Mouse (Mus musculus) liver, adult 2 months (tissue): ENCODE measurements around the gene Dis3l2.

ENCODE experiments used
- CTCF ChIP-seq: fragments of 200-500 bp; IDR thresholded peaks from 2 replicates; pipeline ENCODE4 v1.5.1; 2011; ENCODE audit warnings: low read depth, low read length, control low read depth
- POLR2A ChIP-seq: fragments of 200-500 bp; IDR thresholded peaks from 2 replicates; pipeline ENCODE4 v1.6.1; 2011; ENCODE audit warnings: low read length, control low read depth; ENCODE audit not compliant: insufficient read depth; ENCODE audit errors: extremely low read depth

DNA sequence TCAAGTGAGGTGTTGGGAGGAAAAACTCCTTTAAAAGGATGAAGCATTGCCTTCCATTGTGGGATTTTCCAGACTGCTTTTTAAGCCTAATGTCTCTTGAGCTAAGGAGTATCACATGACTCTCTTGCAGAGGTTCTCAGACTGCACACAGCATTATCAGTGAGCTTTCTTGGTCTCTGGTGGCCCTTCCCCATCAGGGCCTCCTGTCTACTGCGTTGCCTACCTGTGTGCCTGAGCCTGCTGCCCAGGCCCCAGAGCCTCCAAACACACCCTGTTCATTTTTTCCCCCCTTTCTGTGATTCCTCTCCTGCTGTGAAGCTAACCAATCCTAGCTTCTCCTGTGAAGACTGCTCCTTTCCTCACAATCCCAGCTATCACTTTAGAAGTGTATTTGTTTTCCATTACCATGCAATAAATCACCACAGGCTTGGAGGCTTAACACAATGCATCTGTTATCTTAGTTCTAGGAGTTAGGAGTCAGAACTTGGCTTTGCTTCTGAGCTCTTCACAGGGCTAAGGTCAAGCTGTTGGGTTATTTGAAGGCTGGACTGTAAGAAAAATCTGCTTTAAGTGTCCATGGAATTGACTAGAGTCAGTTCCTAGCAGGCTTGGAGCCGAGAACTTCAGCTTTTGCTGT is 130.9 kb downstream of the Dis3l2 start:
- TF ChIP-seq CTCF (no peak), POLR2A (no peak)
